Mouse (Mus musculus): Measurements from ENCODE around the gene Nkx1-1.

- TF ChIP-seq TAL1 (IDR thresholded peaks at IDR 0.05; ENCODE audit: low read length) (no peak), GATA1 (IDR thresholded peaks at IDR 0.05; ENCODE audit: low read length) (no peak)
Observed at GRCm38 (mm10) chr5:33442927-33443710, 9.3 kb upstream of the Nkx1-1 start.

Data from erythroblast, embryonic 14.5 days (primary cell).